Comparison of ENCODE assay signal across 10 mouse cellular contexts in the genomic region with DNA sequence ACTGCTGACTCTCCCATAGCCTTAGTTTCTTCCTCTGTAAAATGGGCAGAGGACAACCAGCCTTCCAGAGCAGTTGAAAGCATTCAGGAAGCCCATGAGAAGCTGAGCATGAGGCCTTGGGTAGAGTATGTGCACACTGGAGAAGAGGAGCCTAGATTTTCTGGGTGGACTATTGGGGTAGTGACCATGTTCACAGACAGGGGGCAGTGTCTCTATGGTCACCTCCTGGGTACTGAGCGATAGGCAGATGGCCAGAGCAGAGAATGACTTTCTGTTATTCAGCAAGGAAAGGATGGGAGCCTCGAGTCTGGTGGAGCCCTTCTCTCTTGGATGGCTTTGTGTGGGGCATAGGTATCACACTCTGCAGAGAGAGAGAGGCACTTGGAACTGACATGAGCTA.
A peak's percentile ranks its signal among the peaks of the same experiment; 100 is the strongest.
DNase-seq lines count a peak whose midpoint lies in the region; ATAC-seq and TF ChIP-seq lines count a peak whose summit lies in the region.
"Had no signal": no experiment of that assay in that cellular context is flagged by ENCODE, and none has a peak within 500 bp of the region (broad histone marks: within the 10 kb centered on the region; RNA-seq: fewer than 3 reads in every experiment).

No protein-coding gene starts in this region.

- H3K9me3 ChIP-seq in hindbrain, postnatal 0 days (ENCODE audit: low read length) = no peaks in the 10 kb centered on the region
- no peaks in the 10 kb centered on the region for H3K9me3 ChIP-seq in hindbrain, embryonic 16.5 days (ENCODE audit: control insufficient read depth, low read length)
- H3K9me3 ChIP-seq in embryonic facial prominence, embryonic 10.5 days = no peaks in the 10 kb centered on the region

- no peak overlapping the region for H3K4me3 ChIP-seq in hindbrain, postnatal 0 days (ENCODE audit: low read length)
- no peak overlapping the region for H3K4me3 ChIP-seq in hindbrain, embryonic 16.5 days (ENCODE audit: low read length)
- H3K4me3 ChIP-seq in embryonic facial prominence, embryonic 10.5 days = no peak overlapping the region
- H3K4me3 ChIP-seq: hindbrain, embryonic 12.5 days; midbrain, embryonic 12.5 days had no signal

- no peaks in the 10 kb centered on the region for H3K36me3 ChIP-seq in hindbrain, postnatal 0 days (ENCODE audit: insufficient read depth, low read length)
- H3K36me3 ChIP-seq in hindbrain, embryonic 16.5 days (ENCODE audit: control insufficient read depth, insufficient read depth, low read length) = no peaks in the 10 kb centered on the region
- H3K36me3 ChIP-seq in embryonic facial prominence, embryonic 10.5 days (replicated peaks) = no peaks in the 10 kb centered on the region
- H3K36me3 ChIP-seq: hindbrain, embryonic 12.5 days; midbrain, embryonic 12.5 days had no signal

- peak; percentile 48 for TF ChIP-seq CTCF in hindbrain, postnatal 0 days (IDR thresholded peaks at IDR 0.05; ENCODE audit: low read depth)

- WGBS in hindbrain, postnatal 0 days = 68% methylated on average over 2 of the region's 2 CpGs
- WGBS in hindbrain, embryonic 16.5 days = 71% methylated on average over 2 of the region's 2 CpGs
- WGBS in embryonic facial prominence, embryonic 10.5 days = 71% methylated on average over 2 of the region's 2 CpGs

- H3K27ac ChIP-seq in hindbrain, postnatal 0 days = no peak overlapping the region
- H3K27ac ChIP-seq in hindbrain, embryonic 16.5 days (ENCODE audit: low read depth, low read length) = no peak overlapping the region
- H3K27ac ChIP-seq in embryonic facial prominence, embryonic 10.5 days (replicated peaks) = no peak overlapping the region
- H3K27ac ChIP-seq: hindbrain, embryonic 12.5 days; midbrain, embryonic 12.5 days had no signal

- H3K9ac ChIP-seq in hindbrain, postnatal 0 days (replicated peaks; ENCODE audit: low read length) = no peak overlapping the region
- H3K9ac ChIP-seq in hindbrain, embryonic 16.5 days (ENCODE audit: low read depth, low read length) = no peak overlapping the region
- H3K9ac ChIP-seq: hindbrain, embryonic 12.5 days; midbrain, embryonic 12.5 days had no signal

- no peak for ATAC-seq in hindbrain, postnatal 0 days
- no peak for ATAC-seq in hindbrain, embryonic 16.5 days
- peak; percentile 63 for ATAC-seq in megakaryocyte progenitor cell, adult 5-6 weeks (replicated peaks; ENCODE audit: poor library complexity)

- H3K27me3 ChIP-seq in hindbrain, postnatal 0 days (ENCODE audit: insufficient read depth, low read length) = no peaks in the 10 kb centered on the region
- 0 out of 2 replicates have a peak, but pooled peaks cover 2% of the 10 kb centered on the region for H3K27me3 ChIP-seq in hindbrain, embryonic 16.5 days (replicated peaks; ENCODE audit: control insufficient read depth, insufficient read depth, low read length)
- H3K27me3 ChIP-seq in embryonic facial prominence, embryonic 10.5 days (replicated peaks; ENCODE audit: low read depth, poor library complexity, severe bottlenecking) = peaks cover 7% of the 10 kb centered on the region

- DNase-seq in hindbrain, postnatal 0 days (ENCODE audit: low spot score) = no peak
- peak; percentile 34 for DNase-seq in retina, embryonic 14.5 days (ENCODE audit: low spot score)
- DNase-seq in retina, postnatal 1 day = no peak
- peak; percentile 16 for DNase-seq in adipocyte (ENCODE audit: low spot score)
- DNase-seq in heart, adult 18-20 months = no peak
- DNase-seq in embryonic facial prominence, embryonic 10.5 days (ENCODE audit: low spot score) = no peak

- no peak overlapping the region for H3K4me2 ChIP-seq in hindbrain, postnatal 0 days (ENCODE audit: low read depth, low read length)
- H3K4me2 ChIP-seq in hindbrain, embryonic 16.5 days (ENCODE audit: low read length) = no peak overlapping the region
- H3K4me2 ChIP-seq: hindbrain, embryonic 12.5 days; midbrain, embryonic 12.5 days had no signal

- no peaks in the 10 kb centered on the region for H3K4me1 ChIP-seq in hindbrain, postnatal 0 days (ENCODE audit: insufficient read depth, low read length)
- no peaks in the 10 kb centered on the region for H3K4me1 ChIP-seq in hindbrain, embryonic 16.5 days (ENCODE audit: control insufficient read depth, insufficient read depth, low read depth, low read length)
- H3K4me1 ChIP-seq in embryonic facial prominence, embryonic 10.5 days = peaks cover 9% of the 10 kb centered on the region; the same call in 1 of the 2 replicates
- H3K4me1 ChIP-seq: hindbrain, embryonic 12.5 days; midbrain, embryonic 12.5 days had no signal

Comparison
In these comparisons a context has a peak if more than half of its experiments do, and no peak if none do; other contexts are left out.
1. DNase-seq: peak in retina, embryonic 14.5 days (single experiment) and adipocyte (single experiment); none in hindbrain, postnatal 0 days (single experiment), retina, postnatal 1 day (single experiment), heart, adult 18-20 months (0 of 2) and embryonic facial prominence, embryonic 10.5 days (single experiment).